Mouse (Mus musculus) neutrophil, adult 5-6 weeks (primary cell): ENCODE measurements around the gene Gng4. TPM values are rescaled to one million over a fixed set of nuclear protein-coding genes. Genes with fewer than 3 reads are reported as not detected.

ENCODE experiments used
- total RNA-seq: library from RNA; stranded (forward); fragments of 200-1000 nt; gene quantifications from 2 replicates; pipeline ENCODE4 v1.2.3, GENCODE M21; 2017

Gng4 gene
- total RNA-seq, 1 experiment from 2014 or later, result 0.93 TPM

Other genes starting within 250 kb of the Gng4 start
- 445 and 463 TPM in 2 replicates for gene Lyst, start 193.7 kb upstream of the Gng4 start, total RNA-seq
- 34.0 and 38.9 TPM in 2 replicates for gene B3galnt2, start 170.4 kb downstream of the Gng4 start, total RNA-seq